Mouse (Mus musculus) sigmoid colon, adult 10 weeks (tissue): Measurements from ENCODE around the gene Xaf1. TPM values are rescaled to one million over a fixed set of nuclear protein-coding genes. Genes with fewer than 3 reads are reported as not detected.

Experiments used
- polyA plus RNA-seq: library from polyadenylated mRNA; stranded (reverse); fragments of 350-450 nt; fragmentation: Illumina TruSeq; extraction: RNeasy Lipid Tissue Mini Kit (QIAGEN cat#74804); gene quantifications from one replicate; pipeline ENCODE4 v1.2.3, GENCODE M21; 2014; ENCODE audit warnings: low read depth, low replicate concordance

The Xaf1 gene
- 48.8 TPM for polyA plus RNA-seq

GRCm38 (mm10) chr11:72301334-72301733 lies at the start of gene Xaf1:
Gene Xaf1, plus strand, starts transcription at chr11:72301629.

GRCm38 (mm10) chr11:72266960-72267560 lies 34.4 kb upstream of the Xaf1 start, which contains the start of gene Slc13a5:
Gene Slc13a5, minus strand, starts transcription at chr11:72267222.

GRCm38 (mm10) chr11:72314151-72314895 lies 12.9 kb downstream of the Xaf1 start, which contains the start of gene Fbxo39:
Gene Fbxo39, plus strand, starts transcription at chr11:72314444.

GRCm38 (mm10) chr11:72362347-72362741 lies 60.9 kb downstream of the Xaf1 start, which contains the start of gene Tekt1:
Gene Tekt1, minus strand, starts transcription at chr11:72362442.

Other genes starting within 250 kb of the Xaf1 start
- gene Pitpnm3, start 165.9 kb upstream of the Xaf1 start, polyA plus RNA-seq, result 3.4 TPM
- gene Gm43951, start 94.8 kb upstream of the Xaf1 start, polyA plus RNA-seq, result not detected
- gene 4933427D14Rik, start 94.2 kb upstream of the Xaf1 start, polyA plus RNA-seq, result 12.1 TPM
- 195 TPM for gene Txndc17, start 94.1 kb upstream of the Xaf1 start, polyA plus RNA-seq
- gene Med31, start 86.0 kb upstream of the Xaf1 start, polyA plus RNA-seq, result 15.8 TPM
- not detected for gene Slc13a5, start 34.4 kb upstream of the Xaf1 start, polyA plus RNA-seq
- not detected for gene Fbxo39, start 12.8 kb downstream of the Xaf1 start, polyA plus RNA-seq
- gene Tekt1, start 60.8 kb downstream of the Xaf1 start, polyA plus RNA-seq, result not detected
- gene Smtnl2, start 110.1 kb downstream of the Xaf1 start, polyA plus RNA-seq, result 0.57 TPM
- 1.6 TPM for gene Ggt6, start 133.9 kb downstream of the Xaf1 start, polyA plus RNA-seq
- gene Mybbp1a, start 139.7 kb downstream of the Xaf1 start, polyA plus RNA-seq, result 14.2 TPM
- gene Spns2, start 188.3 kb downstream of the Xaf1 start, polyA plus RNA-seq, result 0.66 TPM
- not detected for gene Spns3, start 248.9 kb downstream of the Xaf1 start, polyA plus RNA-seq